ENCODE assay signal across 20 mouse cellular contexts in the genomic region with DNA sequence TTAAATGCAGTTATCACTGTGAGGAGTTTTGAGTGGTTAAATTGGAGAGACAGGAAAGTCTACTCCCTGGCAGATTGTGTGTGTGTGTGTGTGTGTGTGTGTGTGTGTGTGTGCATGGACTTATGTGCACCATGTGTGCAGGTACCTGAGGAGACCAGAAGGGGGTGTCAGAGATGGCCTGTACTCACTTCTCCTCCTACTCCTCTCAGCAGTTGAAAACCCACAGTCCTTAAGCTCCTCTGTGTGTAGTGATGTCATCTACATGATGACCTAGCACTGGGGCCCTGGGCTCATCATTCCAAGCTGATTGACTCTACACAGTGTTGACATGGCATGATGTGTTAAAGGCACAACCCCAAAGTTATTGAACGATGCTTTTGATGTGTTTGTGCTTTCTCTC. TPM values are rescaled to one million over a fixed set of nuclear protein-coding genes. Genes with fewer than 3 reads are reported as not detected.
A peak's percentile ranks its signal among the peaks of the same experiment; 100 is the strongest.
DNase-seq lines count a peak whose midpoint lies in the region; ATAC-seq lines count a peak whose summit lies in the region.
"Had no signal": no experiment of that assay in that cellular context is flagged by ENCODE, and none has a peak within 500 bp of the region (broad histone marks: within the 10 kb centered on the region; RNA-seq: fewer than 3 reads in every experiment).

No protein-coding gene starts in this region.

- peak; percentile 77 for DNase-seq in midbrain, embryonic 11.5 days (ENCODE audit: low spot score, missing footprints)
- no peak for DNase-seq in midbrain, embryonic 14.5 days
- DNase-seq in neural tube, embryonic 10.5 days (ENCODE audit: extremely low spot score, low spot score), result no peak
- peak; percentile 67 for DNase-seq in ZHBTc4 (ENCODE audit: low read depth, low spot score)
- no peak for DNase-seq in urinary bladder, postnatal 4 days (ENCODE audit: low spot score in 2 of 2)
- no peak for DNase-seq in layer of hippocampus, adult 11-12 months (ENCODE audit: low spot score)
- DNase-seq: adrenal gland, adult 8-10 months; adrenal gland, postnatal 36 days; cerebellum, adult 2 months; cerebellum, postnatal 10 days; gastrocnemius, postnatal 36 days; heart, adult 11 months; heart, postnatal 36 days had no signal

- H3K27ac ChIP-seq in midbrain, embryonic 11.5 days (ENCODE audit: low read depth, low read length), result no peak overlapping the region
- no peak overlapping the region for H3K27ac ChIP-seq in midbrain, embryonic 14.5 days (replicated peaks; ENCODE audit: low read depth, low read length)
- H3K27ac ChIP-seq in neural tube, embryonic 13.5 days (replicated peaks), result no peak overlapping the region
- H3K27ac ChIP-seq in neural tube, embryonic 14.5 days (ENCODE audit: low read depth, low read length), result no peak overlapping the region
- H3K27ac ChIP-seq: embryonic facial prominence, embryonic 10.5 days; forebrain, embryonic 13.5 days; heart, embryonic 13.5 days; hindbrain, postnatal 0 days had no signal

- H3K4me1 ChIP-seq in midbrain, embryonic 11.5 days (ENCODE audit: control insufficient read depth, insufficient read depth, low read length), result no peaks in the 10 kb centered on the region
- no peaks in the 10 kb centered on the region for H3K4me1 ChIP-seq in midbrain, embryonic 14.5 days (ENCODE audit: control insufficient read depth, insufficient read depth, low read length)
- no peaks in the 10 kb centered on the region; the same call in 1 of the 2 replicates for H3K4me1 ChIP-seq in neural tube, embryonic 13.5 days (replicated peaks)
- no peaks in the 10 kb centered on the region for H3K4me1 ChIP-seq in neural tube, embryonic 14.5 days (ENCODE audit: control insufficient read depth, insufficient read depth, low read length)
- H3K4me1 ChIP-seq: forebrain, embryonic 13.5 days; heart, embryonic 13.5 days had no signal

- no peak for ATAC-seq in midbrain, embryonic 11.5 days (ENCODE audit: low FRiP score)
- ATAC-seq in midbrain, embryonic 14.5 days (ENCODE audit: low FRiP score, low TSS enrichment), result no peak
- ATAC-seq in neural tube, embryonic 13.5 days (ENCODE audit: low read depth), result peak; percentile 47; the same call in 1 of the 2 replicates
- ATAC-seq in neural tube, embryonic 14.5 days (ENCODE audit: low read depth), result 0 out of 2 replicates have a peak, but pooled peaks have one; percentile 22
- ATAC-seq: forebrain, embryonic 13.5 days; hindbrain, postnatal 0 days; Patski had no signal

- no peaks in the 10 kb centered on the region for H3K27me3 ChIP-seq in midbrain, embryonic 11.5 days (ENCODE audit: control insufficient read depth, insufficient read depth, low read length)
- no peaks in the 10 kb centered on the region for H3K27me3 ChIP-seq in midbrain, embryonic 14.5 days (ENCODE audit: control insufficient read depth, insufficient read depth, low read length)
- H3K27me3 ChIP-seq in neural tube, embryonic 13.5 days, result no peaks in the 10 kb centered on the region
- no peaks in the 10 kb centered on the region for H3K27me3 ChIP-seq in neural tube, embryonic 14.5 days (ENCODE audit: control insufficient read depth, insufficient read depth, low read length)
- H3K27me3 ChIP-seq: forebrain, embryonic 13.5 days; heart, embryonic 13.5 days had no signal

- H3K9me3 ChIP-seq in midbrain, embryonic 11.5 days (ENCODE audit: control insufficient read depth, low read length), result no peaks in the 10 kb centered on the region
- no peaks in the 10 kb centered on the region for H3K9me3 ChIP-seq in midbrain, embryonic 14.5 days (ENCODE audit: control insufficient read depth, low read length)
- H3K9me3 ChIP-seq in neural tube, embryonic 13.5 days, result no peaks in the 10 kb centered on the region
- no peaks in the 10 kb centered on the region for H3K9me3 ChIP-seq in neural tube, embryonic 14.5 days (ENCODE audit: control insufficient read depth, low read length)
- H3K9me3 ChIP-seq: embryonic facial prominence, embryonic 10.5 days; forebrain, embryonic 13.5 days; heart, embryonic 13.5 days had no signal

- no peak overlapping the region for H3K4me2 ChIP-seq in midbrain, embryonic 11.5 days
- no peak overlapping the region for H3K4me2 ChIP-seq in midbrain, embryonic 14.5 days (ENCODE audit: low read length)
- H3K4me2 ChIP-seq in neural tube, embryonic 13.5 days, result no peak overlapping the region
- no peak overlapping the region for H3K4me2 ChIP-seq in neural tube, embryonic 14.5 days (ENCODE audit: low read depth, low read length)
- H3K4me2 ChIP-seq: forebrain, embryonic 13.5 days; heart, embryonic 13.5 days had no signal

- no peak overlapping the region for H3K9ac ChIP-seq in midbrain, embryonic 11.5 days (ENCODE audit: low read length)
- H3K9ac ChIP-seq in midbrain, embryonic 14.5 days (replicated peaks; ENCODE audit: low read length), result no peak overlapping the region
- no peak overlapping the region for H3K9ac ChIP-seq in neural tube, embryonic 13.5 days
- no peak overlapping the region for H3K9ac ChIP-seq in neural tube, embryonic 14.5 days (replicated peaks; ENCODE audit: low read depth, low read length)
- H3K9ac ChIP-seq: forebrain, embryonic 13.5 days; heart, embryonic 13.5 days had no signal

- no peak overlapping the region for H3K4me3 ChIP-seq in midbrain, embryonic 11.5 days (ENCODE audit: low read depth, low read length)
- no peak overlapping the region for H3K4me3 ChIP-seq in midbrain, embryonic 14.5 days (replicated peaks; ENCODE audit: low read depth, low read length)
- no peak overlapping the region for H3K4me3 ChIP-seq in neural tube, embryonic 13.5 days
- no peak overlapping the region for H3K4me3 ChIP-seq in neural tube, embryonic 14.5 days (ENCODE audit: low read depth, low read length)
- H3K4me3 ChIP-seq: embryonic facial prominence, embryonic 10.5 days; forebrain, embryonic 13.5 days; heart, embryonic 13.5 days had no signal

- no peaks in the 10 kb centered on the region for H3K36me3 ChIP-seq in midbrain, embryonic 11.5 days (ENCODE audit: control insufficient read depth, insufficient read depth, low read length)
- no peaks in the 10 kb centered on the region for H3K36me3 ChIP-seq in midbrain, embryonic 14.5 days (ENCODE audit: control insufficient read depth, insufficient read depth, low read length)
- H3K36me3 ChIP-seq in neural tube, embryonic 13.5 days, result no peaks in the 10 kb centered on the region
- no peaks in the 10 kb centered on the region for H3K36me3 ChIP-seq in neural tube, embryonic 14.5 days (ENCODE audit: control insufficient read depth, insufficient read depth, low read length)

- WGBS in midbrain, embryonic 11.5 days, result 95% methylated on average over 1 of the region's 1 CpGs
- WGBS in midbrain, embryonic 14.5 days, result 94% methylated on average over 1 of the region's 1 CpGs
- 85% methylated on average over 1 of the region's 1 CpGs for WGBS in neural tube, embryonic 13.5 days
- 84% methylated on average over 1 of the region's 1 CpGs for WGBS in neural tube, embryonic 14.5 days

RNA-seq across cellular contexts. Expression of gene Msrb2, which starts 11.0 kb away (rescaled TPM):
- 11.2 and 12.8 TPM in 2 replicates for polyA plus RNA-seq in midbrain, embryonic 11.5 days (2014; fragmentation: Nextera tagmentation; extraction: Ambion mirVana)
- polyA plus RNA-seq in midbrain, embryonic 14.5 days (2014; fragmentation: Nextera tagmentation; extraction: Ambion mirVana), result 5.8 and 5.9 TPM in 2 replicates
- 11.4 and 11.7 TPM in 2 replicates for polyA plus RNA-seq in neural tube, embryonic 13.5 days (2015; fragmentation: Nextera tagmentation; extraction: Ambion mirVana)
- 8.5 TPM in 2 replicates for polyA plus RNA-seq in neural tube, embryonic 14.5 days (2014; fragmentation: Nextera tagmentation; extraction: Ambion mirVana)

Comparison
In these comparisons a context has a peak if more than half of its experiments do, and no peak if none do; other contexts are left out.
1. DNase-seq: peak in midbrain, embryonic 11.5 days (single experiment) and ZHBTc4 (single experiment); none in midbrain, embryonic 14.5 days (single experiment), neural tube, embryonic 10.5 days (single experiment), urinary bladder, postnatal 4 days (0 of 2) and layer of hippocampus, adult 11-12 months (single experiment).
2. ATAC-seq: peak in neural tube, embryonic 13.5 days (single experiment) and neural tube, embryonic 14.5 days (single experiment); none in midbrain, embryonic 11.5 days (single experiment) and midbrain, embryonic 14.5 days (single experiment).